Mouse (Mus musculus) cerebellum, adult 2 months (tissue): ENCODE data around the gene 9130023H24Rik.

ENCODE experiments used
- CTCF ChIP-seq: fragments of 200-500 bp; IDR thresholded peaks from 2 replicates; pipeline ENCODE4 v1.5.1; 2011; ENCODE audit warnings: low read depth, mild to moderate bottlenecking, control low read depth, low read length, moderate library complexity, borderline replicate concordance; ENCODE audit not compliant: insufficient read depth
- POLR2A ChIP-seq: fragments of 200-500 bp; IDR thresholded peaks from 2 replicates; pipeline ENCODE4 v1.6.1; 2011; ENCODE audit warnings: low read length, control low read depth, borderline replicate concordance; ENCODE audit not compliant: insufficient read depth

- no peak for TF ChIP-seq POLR2A
- TF ChIP-seq CTCF = no peak
Measured at GRCm38 (mm10) chr7:128219952-128220351, 17.9 kb downstream of the 9130023H24Rik start.
